Mouse (Mus musculus) right cerebral cortex, adult 18-20 months (tissue): ENCODE data around the gene Slc30a2.

ENCODE experiments used
- DNase-seq: peaks from one replicate; pipeline ENCODE4 v3.0.0; 2022; ENCODE audit warnings: mixed read lengths

The Slc30a2 gene

GRCm38 (mm10) chr4:134401856-134402570, 59.0 kb downstream of the Slc30a2 start:
- peak; percentile 32 for DNase-seq

- DNase-seq = peak; percentile 22
Observed at GRCm38 (mm10) chr4:134402571-134403262, 59.7 kb downstream of the Slc30a2 start.

DNA sequence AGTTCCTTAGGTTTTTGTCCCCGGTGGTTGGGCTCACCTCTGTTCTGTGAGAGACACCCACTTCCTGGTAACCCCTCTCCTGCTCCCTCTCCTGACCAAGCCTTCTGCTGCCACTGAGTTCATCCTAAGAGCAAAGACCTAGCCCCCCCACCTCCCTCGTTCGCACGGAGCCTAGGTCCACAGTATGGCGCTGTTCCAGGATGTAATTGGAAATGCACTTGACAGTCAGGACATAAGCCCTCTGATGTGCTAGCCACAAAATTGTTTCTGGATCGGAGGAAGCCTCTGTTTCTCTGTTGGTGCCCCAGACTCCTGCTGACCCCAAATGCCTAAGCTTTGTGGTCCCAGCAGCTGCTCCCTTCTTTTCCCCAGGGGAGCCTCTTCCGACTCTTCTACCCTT, 60.7 kb downstream of the Slc30a2 start:
- DNase-seq = no peak
